Mouse (Mus musculus): ENCODE results near the gene Zic4. TPM values are rescaled to one million over a fixed set of nuclear protein-coding genes. Genes with fewer than 3 reads are reported as not detected.

Zic4 gene
- polyA plus RNA-seq, 1 experiment from 2014 or later = not detected

DNA sequence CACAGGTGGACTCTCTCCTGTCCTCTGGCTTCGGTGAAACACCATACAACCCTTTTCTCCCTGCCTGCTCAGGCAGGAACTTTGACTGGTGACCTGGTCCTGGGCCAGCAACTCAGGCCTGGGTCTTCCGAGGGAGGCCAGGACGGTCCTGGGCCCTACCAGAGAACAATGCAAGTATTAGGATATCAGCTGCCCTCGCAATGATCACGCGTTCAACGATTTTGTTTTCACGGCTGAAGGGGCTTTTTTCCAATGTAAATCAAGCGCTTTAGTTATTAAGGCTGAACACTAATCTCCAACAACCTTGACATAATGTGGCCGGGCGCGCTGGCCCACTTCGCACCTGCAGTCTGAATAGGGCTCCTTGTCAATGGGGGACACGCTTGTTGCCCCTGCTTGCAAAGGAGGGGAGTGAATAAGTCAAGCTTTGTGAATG is 32.0 kb downstream of the Zic4 start:
- 1% methylated on average over 14 of the region's 14 CpGs for WGBS
- ATAC-seq (ENCODE audit: low read depth) = no peak

DNA sequence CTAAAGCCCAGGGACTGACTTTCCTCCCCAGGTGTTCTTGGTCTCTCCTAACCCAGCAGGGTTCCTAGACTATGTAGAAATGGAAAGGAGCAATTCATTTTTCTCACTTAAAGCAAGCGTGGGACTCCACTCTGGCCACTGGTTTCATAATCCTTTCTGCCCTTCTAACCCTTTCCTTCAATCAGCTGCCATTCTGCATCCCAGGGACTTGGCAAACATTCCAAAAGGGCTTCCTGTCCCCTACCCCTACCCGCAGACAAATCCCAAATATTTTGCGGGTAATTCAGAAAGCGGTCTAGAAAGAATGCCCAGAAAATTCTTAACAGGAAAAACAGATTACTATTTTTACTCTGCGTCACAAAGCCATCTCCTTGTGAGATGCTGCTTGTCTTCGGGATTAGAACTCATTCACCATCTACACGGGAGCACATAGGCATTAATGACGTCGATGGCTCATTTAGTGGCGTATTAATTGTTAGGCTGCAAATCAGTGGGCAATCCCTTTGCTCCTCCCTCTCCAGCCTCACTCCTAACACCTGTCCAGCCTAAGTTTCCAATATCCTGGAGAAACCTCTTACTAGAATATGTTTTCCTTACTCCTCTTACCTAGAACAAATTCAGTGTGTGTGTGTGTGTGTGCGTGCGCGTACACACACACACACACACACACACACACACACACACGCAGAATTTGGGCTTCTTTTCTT is 33.0 kb downstream of the Zic4 start:
- Histone ChIP-seq H3K27me3 (ENCODE audit: control insufficient read depth, insufficient read depth, low read depth, low read length) (peaks cover 87% of the 10 kb centered on the region), H3K36me3 (ENCODE audit: control insufficient read depth, insufficient read depth, low read length) (no peaks in the 10 kb centered on the region), H3K27ac (ENCODE audit: low read length) (no peak overlapping the region), H3K4me3 (ENCODE audit: low read length) (no peak overlapping the region), H3K9me3 (ENCODE audit: control insufficient read depth, low read length) (no peaks in the 10 kb centered on the region), H3K4me2 (ENCODE audit: low read depth, low read length) (no peak overlapping the region), H3K9ac (ENCODE audit: low read length) (no peak overlapping the region), H3K4me1 (replicated peaks; ENCODE audit: control insufficient read depth, insufficient read depth, low read length) (no peaks in the 10 kb centered on the region)
- ATAC-seq (ENCODE audit: low read depth) = no peak
- WGBS = 6% methylated on average over 14 of the region's 14 CpGs

More for the DNA sequence above, 32.0 kb downstream of the Zic4 start:
- Histone ChIP-seq H3K27me3 (ENCODE audit: control insufficient read depth, insufficient read depth, low read depth, low read length) (peaks cover 87% of the 10 kb centered on the region), H3K9me3 (ENCODE audit: control insufficient read depth, low read length) (no peaks in the 10 kb centered on the region), H3K27ac (ENCODE audit: low read length) (no peak overlapping the region), H3K9ac (ENCODE audit: low read length) (no peak overlapping the region), H3K36me3 (ENCODE audit: control insufficient read depth, insufficient read depth, low read length) (no peaks in the 10 kb centered on the region), H3K4me2 (ENCODE audit: low read depth, low read length) (no peak overlapping the region), H3K4me3 (ENCODE audit: low read length) (no peak overlapping the region), H3K4me1 (replicated peaks; ENCODE audit: control insufficient read depth, insufficient read depth, low read length) (no peaks in the 10 kb centered on the region)

DNA sequence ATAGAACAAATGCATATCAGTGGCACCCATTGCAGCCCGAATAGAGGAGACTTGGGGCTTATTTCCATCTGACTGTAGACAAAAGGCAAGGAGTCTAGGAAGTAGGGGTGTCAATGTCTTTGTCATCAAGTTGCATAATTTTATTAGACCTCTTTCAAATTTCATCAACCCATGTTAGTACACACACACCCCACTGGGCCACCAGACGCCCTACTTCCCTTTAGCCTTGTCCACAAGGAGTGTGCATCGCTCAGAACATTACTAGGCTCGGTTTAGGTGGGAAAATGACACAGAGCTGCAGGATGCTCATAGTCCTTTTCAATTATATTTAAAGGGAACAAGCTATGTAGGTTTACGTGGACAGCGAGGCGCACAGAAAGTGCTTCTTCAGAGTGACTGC is 37.8 kb downstream of the Zic4 start:
- H3K9me3 ChIP-seq (ENCODE audit: control insufficient read depth, low read length) = no peaks in the 10 kb centered on the region
- H3K36me3 ChIP-seq (ENCODE audit: control insufficient read depth, insufficient read depth, low read length) = no peaks in the 10 kb centered on the region
- H3K9ac ChIP-seq (ENCODE audit: low read length) = no peak overlapping the region
- ATAC-seq (ENCODE audit: low read depth) = no peak
- WGBS = 24% methylated on average over 7 of the region's 7 CpGs
- peaks cover 95% of the 10 kb centered on the region for H3K27me3 ChIP-seq (ENCODE audit: control insufficient read depth, insufficient read depth, low read depth, low read length)
- H3K4me1 ChIP-seq (replicated peaks; ENCODE audit: control insufficient read depth, insufficient read depth, low read length) = no peaks in the 10 kb centered on the region
- no peak overlapping the region for H3K4me2 ChIP-seq (ENCODE audit: low read depth, low read length)
- no peak overlapping the region for H3K27ac ChIP-seq (ENCODE audit: low read length)
- no peak overlapping the region for H3K4me3 ChIP-seq (ENCODE audit: low read length)

DNA sequence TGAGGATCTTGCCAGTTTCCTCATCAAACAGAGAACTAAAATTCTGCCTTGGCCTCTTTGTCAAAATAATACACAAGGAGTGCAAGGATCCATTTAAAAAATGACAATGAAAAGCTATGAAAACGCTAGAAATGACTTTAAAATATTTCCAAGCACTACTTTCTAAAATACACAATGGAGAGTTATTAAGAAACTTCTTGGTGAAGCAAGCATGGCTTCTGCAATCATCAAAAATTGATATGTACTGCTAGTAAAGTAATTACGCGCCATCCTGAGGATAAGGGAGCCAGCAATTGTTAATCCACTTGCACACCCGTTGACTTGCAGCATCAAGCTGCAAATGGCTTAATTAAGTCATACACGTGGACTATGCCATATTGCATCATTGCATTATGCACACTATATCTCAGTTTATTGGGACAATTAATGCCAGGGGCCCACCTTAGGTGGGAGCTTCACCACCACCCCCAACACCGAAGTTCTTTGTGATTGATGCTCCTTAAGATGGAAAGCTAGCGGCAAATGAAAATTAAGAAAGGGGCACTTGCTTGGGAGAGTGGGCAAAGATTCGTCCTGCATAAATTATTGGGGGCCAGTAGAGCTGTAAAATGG is 38.4 kb downstream of the Zic4 start:
- H3K27ac ChIP-seq (ENCODE audit: low read length) = no peak overlapping the region
- no peak overlapping the region for H3K4me3 ChIP-seq (ENCODE audit: low read length)
- no peaks in the 10 kb centered on the region for H3K9me3 ChIP-seq (ENCODE audit: control insufficient read depth, low read length)
- H3K36me3 ChIP-seq (ENCODE audit: control insufficient read depth, insufficient read depth, low read length) = no peaks in the 10 kb centered on the region
- H3K4me2 ChIP-seq (ENCODE audit: low read depth, low read length) = no peak overlapping the region
- no peaks in the 10 kb centered on the region for H3K4me1 ChIP-seq (replicated peaks; ENCODE audit: control insufficient read depth, insufficient read depth, low read length)
- no peak for ATAC-seq (ENCODE audit: low read depth)
- no peak overlapping the region for H3K9ac ChIP-seq (ENCODE audit: low read length)
- peaks cover 95% of the 10 kb centered on the region for H3K27me3 ChIP-seq (ENCODE audit: control insufficient read depth, insufficient read depth, low read depth, low read length)
- 11% methylated on average over 8 of the region's 8 CpGs for WGBS

DNA sequence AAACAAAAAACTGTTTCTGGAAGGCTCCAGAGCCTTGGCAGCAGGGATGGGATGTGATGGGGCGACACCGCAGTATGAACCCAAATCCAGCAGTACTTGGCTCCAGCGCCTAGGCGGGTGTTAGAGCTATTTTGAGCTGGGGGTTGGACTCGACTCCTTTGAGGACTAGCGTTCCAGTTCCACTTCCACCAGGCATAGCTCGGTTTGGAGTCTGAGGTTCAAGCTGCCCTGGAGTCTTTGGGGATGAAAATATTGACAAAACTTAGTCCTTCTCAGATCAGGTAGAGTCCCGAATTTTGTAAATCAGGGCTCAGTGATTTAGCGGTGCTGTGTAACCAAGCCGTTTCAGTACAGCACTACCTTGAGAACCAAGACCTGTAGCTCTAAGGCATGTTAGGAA is 39.3 kb downstream of the Zic4 start:
- H3K27ac ChIP-seq (ENCODE audit: low read length) = no peak overlapping the region
- H3K9ac ChIP-seq (ENCODE audit: low read length) = no peak overlapping the region
- H3K4me2 ChIP-seq (ENCODE audit: low read depth, low read length) = no peak overlapping the region
- 0% methylated on average over 10 of the region's 10 CpGs for WGBS
- H3K4me1 ChIP-seq (replicated peaks; ENCODE audit: control insufficient read depth, insufficient read depth, low read length) = no peaks in the 10 kb centered on the region
- no peaks in the 10 kb centered on the region for H3K9me3 ChIP-seq (ENCODE audit: control insufficient read depth, low read length)
- ATAC-seq (ENCODE audit: low read depth) = no peak
- no peaks in the 10 kb centered on the region for H3K36me3 ChIP-seq (ENCODE audit: control insufficient read depth, insufficient read depth, low read length)
- peaks cover 96% of the 10 kb centered on the region for H3K27me3 ChIP-seq (ENCODE audit: control insufficient read depth, insufficient read depth, low read depth, low read length)
- H3K4me3 ChIP-seq (ENCODE audit: low read length) = no peak overlapping the region

DNA sequence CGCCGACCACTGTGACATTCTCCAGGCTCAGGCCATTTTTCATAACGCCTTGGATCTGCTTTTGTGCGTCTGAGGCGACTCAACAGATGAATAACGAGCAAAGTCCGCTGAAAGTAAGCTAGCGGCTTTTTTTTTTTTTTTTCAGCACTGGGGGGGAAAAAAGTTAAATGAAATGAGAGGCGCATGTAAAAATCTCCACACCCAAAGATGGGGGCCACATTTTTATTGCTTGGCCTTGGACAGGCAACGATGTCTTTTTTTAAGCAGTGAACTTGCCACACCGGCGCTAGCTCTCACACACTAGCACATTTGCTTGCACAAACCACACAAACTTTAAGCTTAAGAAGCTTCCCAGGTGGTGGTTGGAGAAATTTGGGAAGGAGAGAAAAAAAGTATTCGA is 42.0 kb downstream of the Zic4 start:
- no peak overlapping the region for H3K9ac ChIP-seq (ENCODE audit: low read length)
- 2% methylated on average over 13 of the region's 13 CpGs for WGBS
- H3K4me3 ChIP-seq (ENCODE audit: low read length) = no peak overlapping the region
- H3K4me1 ChIP-seq (replicated peaks; ENCODE audit: control insufficient read depth, insufficient read depth, low read length) = no peaks in the 10 kb centered on the region
- no peaks in the 10 kb centered on the region for H3K36me3 ChIP-seq (ENCODE audit: control insufficient read depth, insufficient read depth, low read length)
- no peak overlapping the region for H3K4me2 ChIP-seq (ENCODE audit: low read depth, low read length)
- H3K27ac ChIP-seq (ENCODE audit: low read length) = no peak overlapping the region
- no peak for ATAC-seq (ENCODE audit: low read depth)
- no peaks in the 10 kb centered on the region for H3K9me3 ChIP-seq (ENCODE audit: control insufficient read depth, low read length)
- peaks cover 87% of the 10 kb centered on the region for H3K27me3 ChIP-seq (ENCODE audit: control insufficient read depth, insufficient read depth, low read depth, low read length)

DNA sequence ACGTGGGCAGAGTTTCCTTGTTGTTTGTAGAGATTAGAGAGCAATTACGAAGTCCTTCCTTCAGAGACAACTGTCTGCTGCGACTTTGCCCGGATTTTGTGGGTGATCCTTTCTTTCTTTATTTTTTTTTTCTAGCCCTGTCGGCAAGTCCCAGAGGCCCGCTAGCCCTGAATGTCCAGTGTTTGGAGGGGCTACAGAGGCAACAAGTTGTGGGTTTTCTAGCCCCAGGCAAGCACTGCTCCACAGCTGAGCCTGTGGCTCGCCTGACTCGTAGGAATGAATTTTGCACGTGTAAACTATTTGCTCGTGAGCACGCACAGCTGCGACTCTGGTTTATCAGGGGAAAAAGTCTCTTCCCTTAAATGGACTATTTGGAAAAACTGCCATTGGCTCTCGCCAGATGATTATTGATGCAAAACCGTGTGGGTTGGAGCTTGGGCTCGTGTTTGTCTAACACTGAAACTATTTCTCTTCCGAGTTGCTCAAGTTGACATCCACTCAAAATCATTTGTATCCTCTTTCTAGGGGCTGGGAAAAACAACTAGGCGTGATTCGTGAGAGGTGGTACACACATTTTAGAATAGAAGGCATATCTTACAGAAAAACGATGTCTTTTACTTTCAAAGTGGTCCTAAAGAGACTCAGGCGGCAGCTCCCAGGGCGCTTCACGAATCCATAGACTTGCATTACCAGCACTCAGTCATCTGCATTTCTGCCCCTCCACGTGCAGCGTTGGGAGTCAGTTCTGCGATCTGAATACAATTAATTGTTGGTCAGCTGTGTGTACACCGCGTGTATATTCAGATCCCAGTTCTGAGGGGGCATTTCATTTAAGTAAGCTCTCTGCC is 42.9 kb downstream of the Zic4 start:
- peaks cover 87% of the 10 kb centered on the region for H3K27me3 ChIP-seq (ENCODE audit: control insufficient read depth, insufficient read depth, low read depth, low read length)
- no peak overlapping the region for H3K4me3 ChIP-seq (ENCODE audit: low read length)
- 1% methylated on average over 27 of the region's 27 CpGs for WGBS
- ATAC-seq (ENCODE audit: low read depth) = no peak
- no peaks in the 10 kb centered on the region for H3K9me3 ChIP-seq (ENCODE audit: control insufficient read depth, low read length)
- H3K9ac ChIP-seq (ENCODE audit: low read length) = no peak overlapping the region
- no peaks in the 10 kb centered on the region for H3K4me1 ChIP-seq (replicated peaks; ENCODE audit: control insufficient read depth, insufficient read depth, low read length)
- no peak overlapping the region for H3K27ac ChIP-seq (ENCODE audit: low read length)
- no peaks in the 10 kb centered on the region for H3K36me3 ChIP-seq (ENCODE audit: control insufficient read depth, insufficient read depth, low read length)
- no peak overlapping the region for H3K4me2 ChIP-seq (ENCODE audit: low read depth, low read length)

DNA sequence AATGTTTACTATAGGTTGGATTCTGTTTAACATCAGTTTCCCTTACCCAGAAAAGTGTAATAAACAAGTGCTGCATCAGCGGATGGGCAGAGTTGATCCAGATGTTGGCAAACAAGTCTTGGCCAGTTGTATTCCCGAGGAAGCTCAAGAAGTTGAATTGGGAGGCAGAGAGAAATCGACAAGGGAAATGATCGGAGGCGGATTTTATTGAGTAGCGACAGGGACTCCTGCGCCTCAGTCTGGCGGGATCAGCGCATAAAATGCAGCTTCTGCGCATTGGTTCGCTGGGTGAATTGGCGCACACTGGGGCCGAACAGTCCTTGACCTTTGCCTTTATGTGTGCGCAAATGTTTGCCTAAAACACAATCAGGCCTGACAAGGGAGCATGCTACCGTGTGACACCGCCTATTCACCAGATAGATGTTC is 43.6 kb downstream of the Zic4 start:
- Histone ChIP-seq H3K4me2 (ENCODE audit: low read depth, low read length) (no peak overlapping the region), H3K36me3 (ENCODE audit: control insufficient read depth, insufficient read depth, low read length) (no peaks in the 10 kb centered on the region), H3K9ac (ENCODE audit: low read length) (no peak overlapping the region), H3K4me1 (replicated peaks; ENCODE audit: control insufficient read depth, insufficient read depth, low read length) (no peaks in the 10 kb centered on the region), H3K27me3 (ENCODE audit: control insufficient read depth, insufficient read depth, low read depth, low read length) (peaks cover 86% of the 10 kb centered on the region), H3K4me3 (ENCODE audit: low read length) (no peak overlapping the region), H3K27ac (ENCODE audit: low read length) (no peak overlapping the region), H3K9me3 (ENCODE audit: control insufficient read depth, low read length) (no peaks in the 10 kb centered on the region)
- ATAC-seq (ENCODE audit: low read depth) = no peak
- WGBS = 1% methylated on average over 16 of the region's 16 CpGs

DNA sequence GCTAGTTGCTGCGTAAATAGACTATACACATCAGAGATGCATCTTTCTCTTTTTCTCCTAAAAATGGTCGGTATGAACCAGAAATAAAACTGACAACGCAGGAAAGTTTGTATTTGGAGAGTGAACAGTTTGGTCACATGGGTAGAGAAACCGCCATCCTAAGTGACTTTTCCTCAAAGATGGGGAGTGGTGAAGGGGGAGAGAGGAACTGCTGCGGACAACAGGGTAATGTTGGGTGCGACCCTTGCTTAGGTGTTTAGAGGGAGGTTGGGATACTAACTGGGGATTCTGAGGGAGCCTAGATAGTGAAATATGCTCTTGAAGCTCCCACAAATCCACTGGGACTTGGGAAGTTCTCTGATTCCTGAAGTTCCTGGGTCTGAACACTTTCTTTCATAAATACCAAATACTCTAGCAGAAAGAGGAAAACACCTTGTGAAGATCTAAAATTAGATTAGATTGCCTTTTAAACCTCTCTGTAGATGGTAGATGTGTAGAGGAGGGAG is 44.1 kb downstream of the Zic4 start:
- Histone ChIP-seq H3K27me3 (ENCODE audit: control insufficient read depth, insufficient read depth, low read depth, low read length) (peaks cover 81% of the 10 kb centered on the region), H3K9ac (ENCODE audit: low read length) (no peak overlapping the region), H3K27ac (ENCODE audit: low read length) (no peak overlapping the region), H3K4me1 (replicated peaks; ENCODE audit: control insufficient read depth, insufficient read depth, low read length) (no peaks in the 10 kb centered on the region), H3K4me3 (ENCODE audit: low read length) (no peak overlapping the region), H3K36me3 (ENCODE audit: control insufficient read depth, insufficient read depth, low read length) (no peaks in the 10 kb centered on the region), H3K4me2 (ENCODE audit: low read depth, low read length) (no peak overlapping the region), H3K9me3 (ENCODE audit: control insufficient read depth, low read length) (no peaks in the 10 kb centered on the region)
- ATAC-seq (ENCODE audit: low read depth) = no peak
- WGBS = 1% methylated on average over 6 of the region's 6 CpGs

All from lung, embryonic 16.5 days (tissue).